Mouse (Mus musculus) brown adipose tissue, adult 24 weeks (tissue): ENCODE results near the gene Cdk19. TPM values are rescaled to one million over a fixed set of nuclear protein-coding genes. Genes with fewer than 3 reads are reported as not detected.
"Not testable (repeated sequence)": the region's sequence is repeated elsewhere in the genome, so short reads cannot be mapped to it uniquely, and the experiment has no call there.

ENCODE experiments used
- H3K27ac ChIP-seq: fragments of 200-500 bp; replicated peaks from 2 replicates; pipeline ENCODE4 v1.5.1; 2012; ENCODE audit warnings: low read depth, mild to moderate bottlenecking, low read length
- H3K4me1 ChIP-seq: fragments of 200-500 bp; 2 replicates; pipeline ENCODE4 v1.6.1; 2012; ENCODE audit warnings: low read length, mixed read lengths; ENCODE audit not compliant: control insufficient read depth, insufficient read depth, insufficient read length
- H3K4me3 ChIP-seq: fragments of 200-500 bp; 2 replicates; pipeline ENCODE4 v1.5.1; 2012; ENCODE audit warnings: low read depth, mild to moderate bottlenecking, low read length, moderate library complexity; ENCODE audit not compliant: insufficient read depth
- polyA plus RNA-seq: library from polyadenylated mRNA; stranded (reverse); fragments of >200 nt; gene quantifications from 2 replicates; pipeline ENCODE4 v1.2.4, GENCODE M21; 2012; ENCODE audit not compliant: missing spikeins, insufficient read depth, insufficient read length

Cdk19 gene
- 4.3 and 6.8 TPM in 2 replicates for polyA plus RNA-seq

DNA sequence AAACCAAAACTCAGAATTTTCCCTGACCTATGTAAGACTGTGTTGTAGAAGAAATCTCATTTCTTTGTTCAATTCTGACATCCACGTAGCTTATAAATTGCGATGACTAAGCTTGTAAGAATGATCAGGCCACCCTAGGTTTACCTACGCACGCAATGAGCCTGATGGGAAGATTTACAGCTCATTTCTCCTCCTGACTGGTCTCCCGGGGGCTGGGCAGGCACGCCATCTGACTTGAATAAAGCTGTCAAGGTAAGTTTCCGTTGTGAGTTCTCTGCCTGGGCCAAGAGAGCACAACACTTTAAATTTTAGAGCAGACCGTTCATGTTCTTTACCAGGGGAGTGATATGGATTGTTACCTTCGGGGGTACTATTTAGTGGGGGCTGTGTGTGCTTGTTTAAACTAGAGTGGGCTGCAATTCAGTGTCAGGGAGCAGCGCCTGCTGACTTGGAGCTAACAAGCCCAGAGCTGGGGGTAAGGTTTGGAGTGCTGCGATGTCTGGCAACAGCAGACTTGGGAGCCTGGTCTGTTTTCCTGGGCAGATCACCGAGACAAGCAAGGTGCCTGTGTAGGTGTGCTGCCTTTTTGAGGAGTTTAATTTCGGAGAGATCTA is at the start of gene Cdk19:
TSS of gene Cdk19 (plus strand) at position 214 of the 614 bp plus-strand sequence.
- H3K27ac ChIP-seq: no peak within 1 kb of the TSS
- H3K4me3 ChIP-seq: no peak within 1 kb of the TSS
- H3K4me1 ChIP-seq: no peaks in the 10 kb centered on the region

DNA sequence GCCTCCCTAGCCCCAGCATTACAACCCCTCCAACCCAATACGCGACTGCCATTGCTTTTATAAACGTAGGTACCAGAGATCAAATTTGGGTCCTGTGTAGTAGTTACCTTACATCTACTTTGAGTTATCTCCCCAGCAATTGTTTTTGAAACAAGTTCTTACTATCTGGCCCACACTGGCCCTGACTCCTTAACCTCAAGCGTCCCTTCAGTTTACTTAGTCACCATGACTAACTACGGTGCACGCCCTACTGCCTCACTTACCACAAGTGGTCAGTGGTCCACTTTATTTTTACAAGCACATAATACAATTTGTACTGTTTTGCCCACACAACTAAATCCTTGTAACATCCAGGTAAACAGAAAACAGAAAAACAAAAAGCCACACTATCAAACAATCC is 46.7 kb upstream of the Cdk19 start:
- H3K4me3 ChIP-seq: no peak overlapping the region
- no peaks in the 10 kb centered on the region for H3K4me1 ChIP-seq
- no peak overlapping the region for H3K27ac ChIP-seq

DNA sequence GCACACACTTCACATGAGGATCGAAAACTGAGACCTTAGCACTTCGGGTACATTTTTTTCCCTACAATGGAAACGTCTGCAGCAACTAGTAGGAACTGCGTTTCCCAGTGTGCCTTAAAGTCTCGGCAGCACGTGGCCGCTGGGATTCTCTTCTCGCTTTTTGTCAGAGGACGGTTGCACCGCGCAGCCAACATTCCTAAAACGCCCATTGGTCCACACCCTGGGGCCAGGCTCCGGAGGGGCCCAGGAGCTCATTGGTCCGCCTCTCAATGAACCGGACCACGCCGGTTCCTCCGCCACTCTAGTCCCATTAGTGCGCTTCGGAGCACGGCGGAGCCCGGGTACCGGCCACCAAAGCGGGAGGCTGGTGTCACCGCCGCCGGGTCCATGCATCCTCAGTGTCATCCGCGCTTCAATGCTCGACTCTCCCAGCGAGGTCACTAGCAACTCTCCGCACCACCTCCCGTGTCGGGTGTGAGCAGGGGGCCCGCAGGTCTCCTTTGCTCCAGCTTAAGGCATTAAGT is 38.7 kb upstream of the Cdk19 start:
- Histone ChIP-seq H3K4me3 (peak overlapping the region; percentile 76), H3K27ac (no peak overlapping the region), H3K4me1 (no peaks in the 10 kb centered on the region)

DNA sequence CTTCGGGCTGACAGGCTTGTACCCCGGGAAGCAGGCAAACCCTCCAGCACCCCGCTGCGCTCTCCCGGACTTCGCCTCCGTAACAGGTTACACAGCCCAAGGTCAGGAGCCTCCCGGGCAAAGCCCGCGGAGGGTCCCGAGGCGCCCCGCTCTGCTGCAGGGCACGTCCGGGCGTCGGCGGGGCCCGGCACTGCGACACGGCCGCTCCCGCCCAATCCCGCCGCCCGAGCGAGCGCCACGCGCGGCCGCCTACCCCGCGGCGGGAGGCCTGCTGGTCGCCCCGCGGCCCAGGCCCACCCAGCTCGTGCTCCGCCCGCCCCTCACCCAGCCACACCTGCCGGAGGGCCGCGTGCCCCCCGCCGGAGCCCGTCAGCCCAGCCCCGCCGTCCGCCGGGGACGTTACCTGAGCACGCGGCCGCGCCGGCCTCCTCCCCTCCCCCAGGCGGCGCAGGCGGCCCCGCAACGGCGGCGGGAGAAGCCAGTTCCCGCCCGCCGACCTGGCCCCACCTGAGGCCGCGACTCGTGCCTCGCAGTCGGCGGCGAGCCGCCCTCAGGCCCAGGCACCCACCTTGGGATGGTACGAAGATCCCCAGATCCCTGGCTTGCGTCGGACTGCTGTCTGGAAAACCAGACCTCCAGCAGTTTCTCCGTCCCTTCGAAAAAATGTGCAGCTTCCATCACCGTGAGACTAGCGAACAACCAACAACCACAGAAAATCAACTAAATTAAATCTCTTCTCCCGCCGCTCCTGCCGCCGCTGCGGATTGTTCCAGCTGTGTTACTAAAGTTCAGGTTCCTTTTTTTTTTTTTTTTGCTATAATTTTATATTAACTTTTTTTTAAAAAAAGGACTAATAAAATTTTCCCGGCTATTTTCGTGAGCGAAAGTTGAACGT is 37.9 kb upstream of the Cdk19 start:
- peak overlapping the region; percentile 76 for H3K4me3 ChIP-seq

DNA sequence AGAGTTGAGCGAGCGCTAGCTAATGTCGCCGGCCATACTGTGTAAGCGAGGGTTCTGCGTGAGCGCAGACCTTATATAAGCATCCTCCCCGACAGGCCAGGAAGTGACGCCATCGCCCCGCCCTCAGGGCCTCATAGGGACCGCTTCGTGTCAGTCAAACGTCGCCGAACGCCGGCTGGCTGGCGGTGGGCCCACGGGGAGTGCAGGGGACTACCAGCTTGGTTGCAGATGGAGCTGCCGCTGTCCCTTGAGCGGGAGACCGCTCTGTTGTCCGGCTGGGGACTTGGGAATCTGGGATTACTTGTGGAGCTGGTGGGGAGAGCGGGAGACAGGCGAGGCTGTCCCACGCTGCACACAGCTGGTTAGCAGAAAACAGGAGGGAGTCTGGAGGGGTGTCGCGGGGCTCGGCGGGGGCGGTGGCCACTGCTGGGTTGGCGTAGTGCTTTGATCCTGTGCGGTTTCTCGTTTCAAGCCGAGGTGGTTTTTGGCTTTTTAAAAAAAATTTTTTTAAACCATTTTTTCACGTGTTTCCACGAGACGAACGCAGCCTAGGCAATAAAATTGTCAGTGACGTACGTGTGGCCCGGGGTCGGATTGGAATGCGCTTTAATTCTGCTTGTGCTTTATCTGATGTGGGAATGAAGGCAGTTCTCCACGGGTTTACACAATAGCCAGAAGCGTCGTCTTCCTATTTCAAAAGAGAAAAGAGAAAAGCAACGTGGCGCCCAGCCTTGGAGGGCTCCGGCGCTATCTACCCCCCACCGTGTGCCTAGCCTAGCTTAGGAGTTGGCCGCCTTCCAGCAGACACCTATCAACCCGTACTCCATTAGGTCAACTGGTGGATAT is 37.0 kb upstream of the Cdk19 start, which contains the start of gene Amd1:
TSS of gene Amd1 (minus strand) at position 47 of the 846 bp plus-strand sequence.
- Histone ChIP-seq H3K27ac (peak within 1 kb of the TSS; percentile 35), H3K4me3 (peak within 1 kb of the TSS; percentile 79), H3K4me1 (no peaks in the 10 kb centered on the region)

More for the DNA sequence above, 37.9 kb upstream of the Cdk19 start:
- H3K4me1 ChIP-seq, H3K27ac ChIP-seq: not testable (repeated sequence)

DNA sequence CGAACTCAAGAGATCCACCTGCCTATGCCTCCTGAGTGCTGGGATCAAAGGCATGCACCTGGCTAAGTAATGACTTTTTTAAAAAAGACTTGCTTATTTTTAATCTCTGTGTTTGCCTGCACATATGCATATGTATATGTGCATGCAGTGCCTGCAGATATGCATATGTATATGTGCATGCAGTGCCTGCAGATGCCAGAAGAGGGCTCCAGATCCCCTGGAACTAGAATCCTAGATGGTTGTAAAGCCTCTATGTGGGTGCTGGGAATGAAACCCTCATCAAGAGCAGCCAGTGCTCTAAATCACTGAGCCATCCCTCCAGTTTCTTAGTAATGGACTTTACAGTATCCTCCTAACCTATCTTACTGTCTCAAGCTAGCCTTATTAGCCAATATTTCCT is 33.4 kb upstream of the Cdk19 start:
- Histone ChIP-seq H3K4me3 (no peak overlapping the region), H3K27ac (no peak overlapping the region), H3K4me1 (no peaks in the 10 kb centered on the region)

DNA sequence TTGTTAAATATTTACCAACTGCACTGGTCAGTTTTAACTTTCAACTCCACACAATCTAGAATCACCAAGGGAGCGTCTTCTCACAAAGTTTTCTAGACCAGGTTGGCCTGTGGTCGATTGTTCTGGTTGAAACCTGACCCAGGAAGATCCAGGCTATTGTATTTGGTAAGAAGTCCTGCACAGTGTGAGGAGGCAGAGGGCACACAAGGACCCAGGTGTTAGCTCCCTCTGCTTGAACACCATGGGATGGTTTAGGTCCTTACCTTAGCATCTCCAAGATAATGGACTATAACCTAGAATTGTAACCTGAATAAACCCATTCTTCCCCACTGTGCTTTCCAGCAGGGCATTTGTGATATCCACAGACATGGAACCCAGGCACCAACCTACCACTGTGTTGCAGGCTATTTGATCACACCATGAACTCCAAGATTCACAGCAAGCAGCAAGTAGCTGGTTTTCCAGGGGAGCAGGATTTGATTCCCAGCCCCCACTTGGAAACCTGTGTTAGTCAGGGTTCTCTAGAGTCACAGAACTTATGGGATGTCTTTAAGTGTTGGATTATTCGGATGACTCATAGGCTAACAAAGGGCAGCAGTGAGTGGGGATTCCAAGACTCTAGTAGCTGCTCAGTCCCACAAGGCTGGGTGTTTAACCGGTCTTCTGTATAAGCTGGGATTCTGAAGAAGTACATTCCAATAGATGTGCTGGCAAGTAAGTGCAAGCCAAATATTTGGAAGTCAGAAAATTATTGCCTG is 31.4 kb upstream of the Cdk19 start:
- H3K27ac ChIP-seq: no peak overlapping the region
- no peak overlapping the region for H3K4me3 ChIP-seq
- H3K4me1 ChIP-seq: no peaks in the 10 kb centered on the region

DNA sequence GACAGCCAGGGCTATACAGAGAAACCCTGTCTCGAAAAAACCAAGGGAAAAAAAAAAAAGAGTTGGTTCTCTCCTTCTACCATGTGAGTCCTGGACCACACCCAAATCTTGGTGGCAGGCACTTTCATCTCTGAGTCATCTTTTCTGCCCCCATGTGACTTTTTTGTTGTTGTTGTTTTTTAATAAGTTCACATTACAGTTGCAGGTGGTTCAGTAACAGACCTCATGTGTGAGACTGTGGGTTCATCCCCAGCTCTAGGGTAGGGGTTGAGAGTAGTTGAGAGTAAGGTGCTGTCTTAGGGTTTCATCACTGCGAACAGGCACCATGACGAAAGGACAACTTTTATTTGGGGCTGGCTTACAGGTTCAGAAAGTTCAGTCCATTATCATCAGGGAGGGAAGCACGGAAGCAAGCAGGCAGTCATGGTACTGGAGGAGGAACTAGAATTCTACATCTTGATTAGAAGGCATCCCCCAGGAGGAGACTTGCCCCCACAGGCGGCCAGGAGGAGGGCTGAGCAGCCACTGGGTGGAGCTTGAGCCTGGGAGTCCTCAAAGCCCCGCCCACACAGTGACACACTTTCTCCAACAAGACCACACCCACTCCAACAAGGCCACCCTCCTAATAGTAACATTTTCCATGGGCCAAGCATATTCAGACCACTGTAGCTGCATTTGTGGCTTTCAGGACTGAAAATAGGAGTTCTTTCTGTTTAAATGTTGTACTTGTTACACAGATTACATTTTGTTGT is 29.3 kb upstream of the Cdk19 start:
- H3K4me1 ChIP-seq: no peaks in the 10 kb centered on the region
- no peak overlapping the region for H3K27ac ChIP-seq

DNA sequence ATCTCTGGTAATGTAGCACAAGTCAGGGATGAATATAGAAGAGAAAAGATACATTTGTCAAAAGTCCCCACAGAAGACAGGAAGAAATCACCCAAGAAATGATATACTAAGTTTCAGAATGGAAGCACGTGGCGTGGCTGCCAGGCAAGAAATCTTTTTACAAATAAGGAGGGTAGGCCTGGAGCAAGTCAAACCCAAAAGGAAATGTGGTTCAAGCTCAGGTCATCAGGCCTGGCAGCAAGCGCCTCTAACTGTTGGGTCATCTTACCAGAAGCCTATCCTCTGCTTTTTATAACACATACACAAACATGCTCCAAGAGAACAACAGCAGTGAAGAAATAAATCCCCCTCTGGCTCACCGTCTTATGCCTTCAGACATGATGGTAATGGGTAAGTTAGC is 26.6 kb upstream of the Cdk19 start:
- Histone ChIP-seq H3K27ac (no peak overlapping the region), H3K4me3 (no peak overlapping the region), H3K4me1 (no peaks in the 10 kb centered on the region)

More for the DNA sequence above, 29.3 kb upstream of the Cdk19 start:
- H3K4me3 ChIP-seq: no peak overlapping the region

DNA sequence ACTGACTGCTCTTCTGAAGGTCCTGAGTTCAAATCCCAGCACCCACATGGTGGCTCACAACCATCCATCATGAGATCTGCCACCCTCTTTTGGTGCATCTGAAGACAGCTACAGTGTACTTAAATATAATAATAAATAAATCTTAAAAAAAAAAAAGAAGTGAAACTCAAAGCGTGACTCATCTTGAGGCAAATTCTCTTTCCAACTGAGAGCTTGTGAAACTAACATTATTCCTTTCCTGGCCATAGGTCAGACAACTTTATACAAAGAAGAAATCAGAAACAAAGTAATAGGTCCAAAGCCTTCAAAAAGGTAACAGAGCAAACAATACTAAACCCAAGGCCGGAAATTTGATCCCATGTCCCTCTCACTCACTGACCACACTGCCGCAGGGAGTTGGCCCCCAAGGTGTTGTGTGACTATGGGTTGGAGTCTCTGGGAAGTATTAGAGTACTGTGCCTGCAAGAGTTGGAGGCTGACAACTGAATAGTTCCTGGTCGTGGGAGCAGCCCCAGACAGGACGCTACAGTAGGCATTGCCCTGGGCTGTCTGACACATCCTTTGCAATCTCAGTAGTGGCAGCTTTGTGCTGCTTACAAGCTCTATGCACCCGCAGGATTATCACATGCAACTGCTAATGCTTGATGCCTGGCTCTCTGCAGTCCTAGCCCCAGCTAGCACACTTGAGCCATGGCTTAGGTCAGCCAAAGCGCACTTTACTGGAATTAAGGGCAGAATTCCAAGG is 22.4 kb upstream of the Cdk19 start:
- Histone ChIP-seq H3K27ac (no peak overlapping the region), H3K4me1 (no peaks in the 10 kb centered on the region), H3K4me3 (no peak overlapping the region)

DNA sequence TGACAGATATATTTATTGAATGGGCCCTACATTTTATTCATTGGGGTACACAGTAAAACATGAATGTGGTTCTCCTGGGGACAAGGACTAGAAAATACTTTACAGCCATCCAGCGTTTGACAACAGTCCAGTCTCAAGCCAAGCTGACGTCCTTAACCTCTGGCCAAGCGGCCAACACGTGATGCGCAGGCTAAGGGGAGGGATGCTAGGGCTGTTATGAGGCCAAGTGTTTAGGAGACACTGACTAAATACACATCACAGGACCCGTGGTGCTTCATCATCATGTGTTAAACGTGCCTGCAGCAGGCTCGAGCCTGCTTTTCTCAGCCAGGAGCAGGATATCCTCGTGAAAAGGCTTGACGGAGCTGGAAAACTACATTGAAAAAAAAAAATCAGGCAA is 19.1 kb upstream of the Cdk19 start:
- Histone ChIP-seq H3K27ac (no peak overlapping the region), H3K4me3 (no peak overlapping the region), H3K4me1 (no peaks in the 10 kb centered on the region)

DNA sequence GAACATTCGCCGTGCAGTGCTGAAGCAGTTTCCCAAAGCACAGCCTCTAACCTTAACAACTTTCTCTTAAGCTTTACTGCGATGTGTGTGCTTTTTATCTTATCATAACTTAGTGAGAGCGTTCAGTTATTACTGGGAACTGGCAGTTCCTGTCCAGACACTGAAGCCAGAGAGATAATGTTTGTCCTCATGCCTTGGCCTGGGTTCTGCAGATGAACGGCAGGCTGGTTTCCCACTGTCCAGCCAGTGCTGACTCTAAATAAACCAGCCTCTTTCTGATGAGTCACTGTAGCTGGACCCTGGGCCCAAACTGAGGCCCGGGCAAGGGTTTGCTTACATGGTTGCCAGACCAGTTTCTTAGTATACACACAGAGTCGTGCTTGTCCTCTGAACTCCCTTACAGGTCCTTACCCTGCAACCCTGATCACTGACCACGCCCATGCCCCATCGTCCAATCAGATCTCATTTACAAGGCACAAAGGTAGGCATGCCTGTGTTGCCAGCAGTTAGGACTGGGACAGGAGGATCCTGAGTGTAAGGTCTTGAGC is 11.3 kb upstream of the Cdk19 start:
- Histone ChIP-seq H3K27ac (no peak overlapping the region), H3K4me3 (no peak overlapping the region), H3K4me1 (no peaks in the 10 kb centered on the region)

DNA sequence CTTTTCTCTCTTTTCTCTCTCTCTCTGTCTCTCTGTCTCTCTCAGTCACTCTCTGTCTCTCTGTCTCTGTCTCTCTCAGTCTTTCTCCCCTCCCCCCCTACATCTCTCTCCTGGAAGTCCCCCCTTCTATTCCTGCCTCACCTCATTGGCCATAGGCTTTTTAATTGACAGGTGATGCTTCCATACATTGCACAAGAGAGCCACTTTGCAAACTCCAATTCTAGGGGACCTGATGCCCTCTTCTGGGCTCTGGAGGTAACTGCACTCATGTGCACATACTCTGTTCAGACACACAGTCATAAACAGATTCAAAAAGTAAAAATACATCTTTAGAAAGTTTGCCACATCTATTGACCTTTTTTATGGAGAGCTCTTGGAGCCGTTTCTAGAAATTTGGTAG is 9.1 kb upstream of the Cdk19 start:
- Histone ChIP-seq H3K4me3 (no peak overlapping the region), H3K4me1 (no peaks in the 10 kb centered on the region), H3K27ac (no peak overlapping the region)
